Mouse (Mus musculus) E14TG2a.4 (cell line): ENCODE results near the gene Olfr839-ps1.

Experiments
- H3K27me3 ChIP-seq: 2 replicates; pipeline ENCODE4 v1.6.1; 2014; ENCODE audit warnings: low read length, control low read depth; ENCODE audit not compliant: insufficient read depth
- H3K36me3 ChIP-seq: 2 replicates; pipeline ENCODE4 v1.6.1; 2014; ENCODE audit warnings: low read length, control low read depth; ENCODE audit not compliant: insufficient read depth
- H3K4me1 ChIP-seq: replicated peaks from 2 replicates; pipeline ENCODE4 v1.6.1; 2014; ENCODE audit warnings: low read depth, low read length, control low read depth
- H3K4me3 ChIP-seq: replicated peaks from 2 replicates; pipeline ENCODE4 v1.5.1; 2014; ENCODE audit warnings: mild to moderate bottlenecking, low read length
- H3K9me3 ChIP-seq: 2 replicates; pipeline ENCODE4 v1.6.1; 2014; ENCODE audit warnings: low read length, control low read depth
- CTCF ChIP-seq: conservative IDR thresholded peaks from 2 replicates; pipeline ENCODE4 v1.5.1; 2014; ENCODE audit warnings: low read length
- NANOG ChIP-seq: IDR thresholded peaks from 2 replicates; pipeline ENCODE4 v1.6.1; 2014; ENCODE audit warnings: borderline replicate concordance, low read length, mixed read lengths
- POU5F1 ChIP-seq: IDR thresholded peaks from 2 replicates; pipeline ENCODE4 v1.6.1; 2014; ENCODE audit warnings: low read length, borderline replicate concordance

The Olfr839-ps1 gene

GRCm38 (mm10) chr9:19177212-19177611 is at the start of gene Olfr839-ps1:
Gene Olfr839-ps1, minus strand, starts transcription at chr9:19177312.
- H3K36me3 ChIP-seq = no peaks in the 10 kb centered on the region
- no peaks in the 10 kb centered on the region for H3K4me1 ChIP-seq
- no peaks in the 10 kb centered on the region for H3K27me3 ChIP-seq
- TF ChIP-seq NANOG (no peak), POU5F1 (no peak), CTCF (no peak)
- H3K4me3 ChIP-seq = no peak within 1 kb of the TSS
- H3K9me3 ChIP-seq = peaks cover 3% of the 10 kb centered on the region; the same call in 1 of the 2 replicates

- Histone ChIP-seq H3K36me3 (no peaks in the 10 kb centered on the region), H3K9me3 (no peaks in the 10 kb centered on the region), H3K4me1 (no peaks in the 10 kb centered on the region), H3K4me3 (no peak within 1 kb of the TSS), H3K27me3 (no peaks in the 10 kb centered on the region)
- no peak for TF ChIP-seq POU5F1
- TF ChIP-seq NANOG = no peak
- no peak for TF ChIP-seq CTCF
These were observed 41.1 kb downstream of the Olfr839-ps1 start, which contains the start of gene Olfr837 for GRCm38 (mm10) chr9:19136017-19136416. Gene Olfr837, plus strand, starts transcription at chr9:19136317.

- Histone ChIP-seq H3K4me3 (no peak within 1 kb of the TSS), H3K27me3 (no peaks in the 10 kb centered on the region), H3K4me1 (no peaks in the 10 kb centered on the region), H3K36me3 (no peaks in the 10 kb centered on the region), H3K9me3 (peaks cover 4% of the 10 kb centered on the region; the same call in 1 of the 2 replicates)
- TF ChIP-seq NANOG (no peak), CTCF (no peak), POU5F1 (no peak)
These were observed 57.0 kb downstream of the Olfr839-ps1 start, which contains the start of gene Olfr836 for GRCm38 (mm10) chr9:19120082-19120481. Gene Olfr836, plus strand, starts transcription at chr9:19120382.
